Mouse (Mus musculus): ENCODE measurements around the gene Ppp4r1.

DNA sequence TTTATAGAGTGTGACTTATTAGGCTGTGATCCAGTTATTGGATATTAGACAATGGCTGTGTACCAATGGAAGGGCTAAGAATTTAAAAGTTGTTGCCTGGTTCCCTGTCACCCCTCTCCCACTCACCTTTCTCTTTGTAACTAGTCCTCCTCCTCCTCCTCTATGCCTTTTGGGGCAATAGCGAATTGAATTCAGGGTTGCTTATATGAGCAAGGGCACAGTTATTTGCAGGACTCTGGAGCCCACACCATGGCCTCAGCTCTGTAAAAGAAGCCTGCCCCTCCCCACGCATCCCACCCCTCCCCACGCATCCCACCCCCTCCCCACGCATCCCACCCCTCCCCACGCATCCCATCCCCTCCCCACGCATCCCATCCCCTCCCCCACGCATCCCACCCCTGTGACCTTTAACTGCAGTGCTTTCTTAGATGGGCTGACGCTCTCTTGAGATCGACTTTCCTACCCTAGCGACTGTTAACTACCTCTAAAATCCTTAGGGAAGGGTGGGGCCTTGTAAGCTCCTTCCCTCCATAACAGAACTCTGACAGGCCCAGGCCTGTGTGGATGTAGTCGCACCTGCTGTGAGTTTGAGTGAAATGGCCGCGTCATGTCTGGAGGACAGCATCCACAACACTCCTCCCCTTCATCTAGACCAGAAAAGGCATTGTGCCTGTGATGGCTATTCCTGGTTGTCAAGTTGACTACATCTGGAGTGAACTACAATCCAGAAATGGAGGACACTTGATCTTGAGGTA, 11.9 kb downstream of the Ppp4r1 start:
- TF ChIP-seq CTCF (IDR thresholded peaks at IDR 0.05; ENCODE audit: low read depth) (no peak), EP300 (optimal IDR thresholded peaks at IDR 0.05) (no peak)

Measured in stomach, postnatal 0 days (tissue).